Mouse (Mus musculus): ENCODE results near the gene Mpc1. TPM values are rescaled to one million over a fixed set of nuclear protein-coding genes. Genes with fewer than 3 reads are reported as not detected.

Gene Mpc1
- polyA plus RNA-seq, 2 experiments: 95.6 to 184 TPM

DNA sequence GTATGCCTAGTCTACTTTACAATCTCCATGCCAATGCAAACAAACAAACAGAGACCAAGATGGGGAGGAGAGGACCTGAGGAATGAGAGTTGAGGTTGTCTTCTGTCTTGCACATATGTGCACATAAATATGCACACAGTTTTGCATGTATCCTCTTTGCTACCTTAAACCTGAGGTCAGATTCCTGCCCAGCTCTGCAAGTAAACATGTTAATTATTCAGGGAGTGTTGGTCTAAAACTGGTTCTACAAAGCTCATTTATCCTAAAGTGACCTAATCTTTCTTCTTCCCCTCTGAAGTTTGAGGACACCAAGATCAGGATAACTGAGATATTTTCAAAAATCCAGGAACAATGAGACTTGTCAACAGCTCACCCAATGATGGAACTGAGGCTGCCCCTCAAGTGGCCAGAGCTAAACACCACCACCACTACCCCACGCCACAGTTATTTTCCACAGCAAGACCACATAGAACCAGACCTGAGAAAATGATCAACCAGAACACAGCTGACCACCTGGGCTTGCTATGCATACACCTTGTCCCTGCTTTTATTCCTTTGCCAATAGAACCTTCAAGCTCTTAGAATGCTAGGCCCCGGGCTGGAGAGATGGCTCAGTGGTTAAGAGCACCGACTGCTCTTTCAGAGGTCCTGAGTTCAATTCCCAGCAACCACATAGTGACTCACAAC lies 7.4 kb downstream of the Mpc1 start:
- H3K9me3 ChIP-seq (ENCODE audit: control insufficient read depth, low read length): no peaks in the 10 kb centered on the region
- no peak overlapping the region for H3K4me2 ChIP-seq (replicated peaks; ENCODE audit: low read depth, low read length, severe bottlenecking)
- H3K36me3 ChIP-seq (ENCODE audit: control insufficient read depth, insufficient read depth, low read length): peaks cover 14% of the 10 kb centered on the region
- WGBS: 90% methylated on average over 3 of the region's 3 CpGs
- H3K9ac ChIP-seq (ENCODE audit: low read depth, low read length, severe bottlenecking): no peak overlapping the region
- H3K27me3 ChIP-seq (ENCODE audit: control insufficient read depth, insufficient read depth, low read length): no peaks in the 10 kb centered on the region
- H3K27ac ChIP-seq (replicated peaks; ENCODE audit: low read depth, low read length): no peak overlapping the region
- DNase-seq (ENCODE audit: low spot score): no peak
- no peak overlapping the region for H3K4me3 ChIP-seq (replicated peaks; ENCODE audit: low read length)
- ATAC-seq (ENCODE audit: low FRiP score, low read depth): no peak
- 0 out of 2 replicates have a peak, but pooled peaks cover under 1% of the 10 kb centered on the region for H3K4me1 ChIP-seq (ENCODE audit: control insufficient read depth, insufficient read depth, low read length)
- no peak for TF ChIP-seq POLR2A (IDR thresholded peaks at IDR 0.05; ENCODE audit: borderline replicate concordance, extremely low read depth, insufficient read depth, insufficient read length)

DNA sequence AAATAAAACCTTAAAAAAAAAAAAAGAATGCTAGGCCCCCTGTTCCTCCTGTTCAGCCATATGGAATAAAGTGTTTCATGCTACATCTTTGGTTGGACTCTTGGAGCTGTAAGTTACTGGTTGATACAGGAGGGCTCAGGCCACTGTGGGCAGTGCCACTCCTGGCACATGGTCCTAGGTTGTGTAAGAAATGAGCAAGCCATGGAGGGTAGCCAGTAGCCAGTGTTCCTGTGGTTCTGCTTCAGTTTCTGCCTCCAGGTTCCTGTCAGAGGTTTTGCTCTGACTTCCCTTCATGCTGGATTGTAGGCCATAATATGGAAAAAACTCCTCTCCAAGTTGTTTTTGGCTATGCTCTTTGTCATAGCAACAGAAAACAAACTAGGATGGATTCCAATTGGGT lies 8.0 kb downstream of the Mpc1 start:
- Histone ChIP-seq H3K27ac (replicated peaks; ENCODE audit: low read depth, low read length) (no peak overlapping the region), H3K36me3 (ENCODE audit: control insufficient read depth, insufficient read depth, low read length) (peaks cover 14% of the 10 kb centered on the region), H3K9me3 (ENCODE audit: control insufficient read depth, low read length) (no peaks in the 10 kb centered on the region), H3K4me3 (replicated peaks; ENCODE audit: low read length) (no peak overlapping the region), H3K9ac (ENCODE audit: low read depth, low read length, severe bottlenecking) (no peak overlapping the region), H3K27me3 (ENCODE audit: control insufficient read depth, insufficient read depth, low read length) (no peaks in the 10 kb centered on the region), H3K4me2 (replicated peaks; ENCODE audit: low read depth, low read length, severe bottlenecking) (no peak overlapping the region), H3K4me1 (ENCODE audit: control insufficient read depth, insufficient read depth, low read length) (no peaks in the 10 kb centered on the region)
- DNase-seq (ENCODE audit: low spot score) (no peak), ATAC-seq (ENCODE audit: low FRiP score, low read depth) (no peak)
- TF ChIP-seq POLR2A (IDR thresholded peaks at IDR 0.05; ENCODE audit: borderline replicate concordance, extremely low read depth, insufficient read depth, insufficient read length): no peak

DNA sequence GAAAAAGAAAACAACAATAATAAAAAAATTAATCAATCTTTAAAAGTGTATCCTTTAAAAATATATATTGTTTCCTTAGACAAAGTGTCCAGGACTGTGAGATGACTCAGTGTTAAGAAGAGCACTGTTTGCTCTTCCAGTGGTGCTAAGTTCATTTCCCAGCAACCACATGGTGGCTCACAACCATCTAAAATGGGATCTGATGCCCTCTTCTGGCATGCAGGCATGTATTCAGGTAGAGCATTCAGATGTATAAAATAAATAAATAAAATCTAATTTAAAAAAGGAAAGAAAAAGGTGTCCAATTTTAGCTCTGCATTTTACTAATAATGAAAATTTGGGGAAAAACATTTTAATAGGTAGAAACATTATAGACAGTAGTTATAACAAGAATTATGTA lies 13.1 kb downstream of the Mpc1 start:
- no peak for TF ChIP-seq POLR2A (IDR thresholded peaks at IDR 0.05; ENCODE audit: borderline replicate concordance, extremely low read depth, insufficient read depth, insufficient read length)
- H3K4me3 ChIP-seq (replicated peaks; ENCODE audit: low read length): no peak overlapping the region
- no peak overlapping the region for H3K4me2 ChIP-seq (replicated peaks; ENCODE audit: low read depth, low read length, severe bottlenecking)
- no peaks in the 10 kb centered on the region for H3K9me3 ChIP-seq (ENCODE audit: control insufficient read depth, low read length)
- ATAC-seq (ENCODE audit: low FRiP score, low read depth) (no peak), DNase-seq (ENCODE audit: low spot score) (no peak)
- H3K36me3 ChIP-seq (ENCODE audit: control insufficient read depth, insufficient read depth, low read length): peaks cover 15% of the 10 kb centered on the region
- no peak overlapping the region for H3K27ac ChIP-seq (replicated peaks; ENCODE audit: low read depth, low read length)
- no peaks in the 10 kb centered on the region for H3K4me1 ChIP-seq (ENCODE audit: control insufficient read depth, insufficient read depth, low read length)
- no peak overlapping the region for H3K9ac ChIP-seq (ENCODE audit: low read depth, low read length, severe bottlenecking)
- H3K27me3 ChIP-seq (ENCODE audit: control insufficient read depth, insufficient read depth, low read length): no peaks in the 10 kb centered on the region

DNA sequence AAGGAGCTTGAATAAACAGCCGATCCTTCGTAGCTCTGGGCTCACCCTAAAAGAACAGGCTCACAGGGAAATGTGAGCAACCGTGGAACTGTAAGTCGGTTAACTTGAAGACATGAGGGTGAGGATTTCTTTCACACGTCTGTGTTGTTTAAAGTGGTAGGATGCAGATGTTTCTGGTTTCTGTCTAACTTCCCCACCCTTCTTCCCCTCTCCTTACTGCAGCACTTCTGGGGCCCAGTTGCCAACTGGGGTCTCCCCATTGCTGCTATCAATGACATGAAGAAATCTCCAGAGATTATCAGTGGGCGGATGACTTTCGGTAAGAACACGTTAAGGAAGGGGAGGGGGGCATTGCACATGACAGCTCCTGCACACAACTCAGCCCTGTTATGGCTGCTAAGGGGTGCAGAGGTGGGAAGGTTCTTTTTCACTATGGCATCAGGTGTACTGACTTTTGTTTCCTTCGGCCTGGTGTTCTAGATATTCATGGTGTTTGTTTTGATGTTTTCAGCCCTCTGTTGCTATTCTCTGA lies 13.7 kb downstream of the Mpc1 start:
- DNase-seq (ENCODE audit: low spot score): no peak

DNA sequence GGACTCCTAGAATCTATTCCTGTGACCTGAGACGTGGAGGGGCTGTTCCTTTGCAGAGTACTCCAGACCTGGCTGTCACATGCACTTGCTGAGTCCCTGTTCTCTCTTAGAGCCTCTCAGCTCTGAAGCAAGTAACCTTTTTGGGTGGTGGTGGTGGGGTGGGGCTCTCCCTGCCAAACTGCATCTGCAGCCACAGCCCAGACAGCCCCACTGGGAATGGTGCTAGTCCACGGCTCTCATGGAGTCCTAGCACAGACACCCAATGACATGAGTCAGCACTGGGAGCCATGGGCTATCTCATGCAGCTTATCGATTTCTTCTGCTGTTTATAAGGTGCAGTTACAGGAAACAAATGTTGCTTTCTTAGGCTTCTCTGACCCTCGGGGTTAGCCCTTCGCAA lies 15.0 kb downstream of the Mpc1 start:
- ATAC-seq (ENCODE audit: low FRiP score, low read depth): no peak
- no peak for TF ChIP-seq POLR2A (IDR thresholded peaks at IDR 0.05; ENCODE audit: borderline replicate concordance, extremely low read depth, insufficient read depth, insufficient read length)
- Histone ChIP-seq H3K4me3 (replicated peaks; ENCODE audit: low read length) (no peak overlapping the region), H3K9me3 (ENCODE audit: control insufficient read depth, low read length) (no peaks in the 10 kb centered on the region), H3K4me2 (replicated peaks; ENCODE audit: low read depth, low read length, severe bottlenecking) (no peak overlapping the region), H3K27ac (replicated peaks; ENCODE audit: low read depth, low read length) (no peak overlapping the region), H3K9ac (ENCODE audit: low read depth, low read length, severe bottlenecking) (no peak overlapping the region), H3K36me3 (ENCODE audit: control insufficient read depth, insufficient read depth, low read length) (peaks cover 15% of the 10 kb centered on the region), H3K27me3 (ENCODE audit: control insufficient read depth, insufficient read depth, low read length) (no peaks in the 10 kb centered on the region), H3K4me1 (ENCODE audit: control insufficient read depth, insufficient read depth, low read length) (no peaks in the 10 kb centered on the region)
- DNase-seq (ENCODE audit: low spot score): no peak
- 78% methylated on average over 5 of the region's 5 CpGs for WGBS

More for the DNA sequence above, 13.7 kb downstream of the Mpc1 start:
- H3K4me1 ChIP-seq (ENCODE audit: control insufficient read depth, insufficient read depth, low read length): no peaks in the 10 kb centered on the region
- H3K27ac ChIP-seq (replicated peaks; ENCODE audit: low read depth, low read length): no peak overlapping the region
- peaks cover 15% of the 10 kb centered on the region for H3K36me3 ChIP-seq (ENCODE audit: control insufficient read depth, insufficient read depth, low read length)
- no peak for ATAC-seq (ENCODE audit: low FRiP score, low read depth)
- no peak overlapping the region for H3K9ac ChIP-seq (ENCODE audit: low read depth, low read length, severe bottlenecking)
- no peak overlapping the region for H3K4me2 ChIP-seq (replicated peaks; ENCODE audit: low read depth, low read length, severe bottlenecking)
- no peak overlapping the region for H3K4me3 ChIP-seq (replicated peaks; ENCODE audit: low read length)
- no peaks in the 10 kb centered on the region for H3K9me3 ChIP-seq (ENCODE audit: control insufficient read depth, low read length)
- no peaks in the 10 kb centered on the region for H3K27me3 ChIP-seq (ENCODE audit: control insufficient read depth, insufficient read depth, low read length)
- 84% methylated on average over 9 of the region's 9 CpGs for WGBS
- no peak for TF ChIP-seq POLR2A (IDR thresholded peaks at IDR 0.05; ENCODE audit: borderline replicate concordance, extremely low read depth, insufficient read depth, insufficient read length)

Data from limb, embryonic 14.5 days (tissue).